Mouse (Mus musculus): ENCODE measurements around the gene Rfx8.

GRCm38 (mm10) chr1:39644333-39644732, 76.5 kb downstream of the Rfx8 start:
- TF ChIP-seq CTCF (IDR thresholded peaks at IDR 0.05; ENCODE audit: low read depth, low read length) (no peak), POLR2A (IDR thresholded peaks at IDR 0.05; ENCODE audit: extremely low read depth, insufficient read depth, low read length) (no peak)

All from liver, adult 2 months (tissue).